Mouse (Mus musculus): ENCODE measurements around the gene Nr3c2. TPM values are rescaled to one million over a fixed set of nuclear protein-coding genes. Genes with fewer than 3 reads are reported as not detected.

Gene Nr3c2
- polyA plus RNA-seq, 1 experiment from 2014 or later, result 1.6 TPM

DNA sequence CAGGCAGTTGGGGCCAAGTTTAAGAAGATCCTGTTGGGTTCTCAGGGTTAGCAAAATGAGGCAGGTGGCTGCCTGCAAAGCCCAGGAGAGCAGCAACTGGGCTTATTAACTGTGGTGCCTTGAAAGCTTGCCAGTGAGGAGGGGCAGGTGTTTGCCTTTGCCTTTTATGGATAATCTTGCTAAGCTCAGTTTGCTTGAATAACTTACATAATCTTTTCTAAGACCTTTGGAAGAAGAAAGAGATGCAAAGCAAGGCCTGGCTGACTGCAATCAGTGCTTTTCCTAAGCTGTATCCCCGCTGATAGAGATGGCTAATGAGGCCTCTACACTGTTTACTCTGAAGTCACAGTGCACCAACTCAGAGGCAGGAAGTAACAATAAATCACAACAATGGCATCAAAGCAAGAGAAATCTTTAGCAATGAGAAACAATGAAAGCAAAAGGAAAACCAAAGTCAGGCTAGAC, 368.7 kb downstream of the Nr3c2 start:
- no peaks in the 10 kb centered on the region for H3K4me1 ChIP-seq (ENCODE audit: control insufficient read depth, insufficient read depth, low read length)
- DNase-seq (peak; percentile 13), ATAC-seq (ENCODE audit: low FRiP score, low TSS enrichment) (no peak)
- no peak overlapping the region for H3K27ac ChIP-seq (replicated peaks; ENCODE audit: low read depth, low read length)
- WGBS, result 32% methylated on average over 1 of the region's 1 CpGs
- H3K27me3 ChIP-seq (ENCODE audit: control insufficient read depth, insufficient read depth, low read length), result no peaks in the 10 kb centered on the region
- H3K9me3 ChIP-seq (ENCODE audit: control insufficient read depth, low read length), result no peaks in the 10 kb centered on the region
- H3K4me3 ChIP-seq (replicated peaks; ENCODE audit: low read depth, low read length), result no peak overlapping the region
- H3K4me2 ChIP-seq (ENCODE audit: low read length), result no peak overlapping the region
- H3K9ac ChIP-seq (replicated peaks; ENCODE audit: low read length), result no peak overlapping the region
- H3K36me3 ChIP-seq (ENCODE audit: control insufficient read depth, insufficient read depth, low read length), result no peaks in the 10 kb centered on the region

GRCm38 (mm10) chr8:77272136-77272535, 372.9 kb downstream of the Nr3c2 start:
- Histone ChIP-seq H3K36me3 (ENCODE audit: control insufficient read depth, insufficient read depth, low read length) (no peaks in the 10 kb centered on the region), H3K27ac (replicated peaks; ENCODE audit: low read depth, low read length) (no peak overlapping the region), H3K27me3 (ENCODE audit: control insufficient read depth, insufficient read depth, low read length) (no peaks in the 10 kb centered on the region), H3K9ac (replicated peaks; ENCODE audit: low read length) (no peak overlapping the region), H3K9me3 (ENCODE audit: control insufficient read depth, low read length) (no peaks in the 10 kb centered on the region), H3K4me3 (replicated peaks; ENCODE audit: low read depth, low read length) (no peak overlapping the region), H3K4me2 (ENCODE audit: low read length) (no peak overlapping the region), H3K4me1 (ENCODE audit: control insufficient read depth, insufficient read depth, low read length) (no peaks in the 10 kb centered on the region)
- DNase-seq (no peak), ATAC-seq (ENCODE audit: low FRiP score, low TSS enrichment) (no peak)
- 86% methylated on average over 6 of the region's 6 CpGs for WGBS

GRCm38 (mm10) chr8:77275571-77275970, 376.3 kb downstream of the Nr3c2 start:
- Histone ChIP-seq H3K27ac (replicated peaks; ENCODE audit: low read depth, low read length) (no peak overlapping the region), H3K36me3 (ENCODE audit: control insufficient read depth, insufficient read depth, low read length) (no peaks in the 10 kb centered on the region), H3K4me1 (ENCODE audit: control insufficient read depth, insufficient read depth, low read length) (no peaks in the 10 kb centered on the region), H3K9ac (replicated peaks; ENCODE audit: low read length) (no peak overlapping the region), H3K4me2 (ENCODE audit: low read length) (no peak overlapping the region), H3K4me3 (replicated peaks; ENCODE audit: low read depth, low read length) (no peak overlapping the region), H3K27me3 (ENCODE audit: control insufficient read depth, insufficient read depth, low read length) (no peaks in the 10 kb centered on the region), H3K9me3 (ENCODE audit: control insufficient read depth, low read length) (no peaks in the 10 kb centered on the region)
- DNase-seq (no peak), ATAC-seq (ENCODE audit: low FRiP score, low TSS enrichment) (no peak)
- 93% methylated on average over 5 of the region's 5 CpGs for WGBS

GRCm38 (mm10) chr8:77276827-77277226, 377.6 kb downstream of the Nr3c2 start:
- ATAC-seq (ENCODE audit: low FRiP score, low TSS enrichment), result no peak
- Histone ChIP-seq H3K9me3 (ENCODE audit: control insufficient read depth, low read length) (no peaks in the 10 kb centered on the region), H3K9ac (replicated peaks; ENCODE audit: low read length) (no peak overlapping the region), H3K27ac (replicated peaks; ENCODE audit: low read depth, low read length) (no peak overlapping the region), H3K4me2 (ENCODE audit: low read length) (no peak overlapping the region), H3K4me3 (replicated peaks; ENCODE audit: low read depth, low read length) (no peak overlapping the region), H3K36me3 (ENCODE audit: control insufficient read depth, insufficient read depth, low read length) (no peaks in the 10 kb centered on the region), H3K27me3 (ENCODE audit: control insufficient read depth, insufficient read depth, low read length) (no peaks in the 10 kb centered on the region), H3K4me1 (ENCODE audit: control insufficient read depth, insufficient read depth, low read length) (no peaks in the 10 kb centered on the region)
- no peak for DNase-seq
- WGBS, result 91% methylated on average over 10 of the region's 10 CpGs

DNA sequence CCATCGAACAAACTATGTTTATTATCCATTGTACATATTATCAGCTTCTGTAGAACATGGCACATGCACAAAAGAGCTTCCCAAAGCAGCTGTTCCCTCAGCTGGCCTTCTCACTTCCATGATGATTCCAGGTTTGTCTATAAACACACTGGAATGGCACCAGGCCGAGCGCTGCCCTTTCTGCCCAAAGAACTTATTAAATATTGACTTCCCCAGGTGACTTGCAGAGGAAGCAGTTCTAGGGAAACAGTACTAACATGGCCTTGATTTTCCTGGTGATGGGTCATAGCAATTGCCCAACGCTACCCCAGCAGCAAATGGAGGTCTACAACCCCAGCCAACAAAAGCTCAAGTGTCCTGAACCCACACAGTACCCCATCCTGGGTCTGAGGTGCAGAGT, 379.0 kb downstream of the Nr3c2 start:
- H3K4me2 ChIP-seq (ENCODE audit: low read length), result no peak overlapping the region
- H3K4me3 ChIP-seq (replicated peaks; ENCODE audit: low read depth, low read length), result no peak overlapping the region
- no peaks in the 10 kb centered on the region for H3K9me3 ChIP-seq (ENCODE audit: control insufficient read depth, low read length)
- 93% methylated on average over 4 of the region's 4 CpGs for WGBS
- DNase-seq (no peak), ATAC-seq (ENCODE audit: low FRiP score, low TSS enrichment) (no peak)
- no peaks in the 10 kb centered on the region for H3K4me1 ChIP-seq (ENCODE audit: control insufficient read depth, insufficient read depth, low read length)
- no peak overlapping the region for H3K27ac ChIP-seq (replicated peaks; ENCODE audit: low read depth, low read length)
- no peaks in the 10 kb centered on the region for H3K36me3 ChIP-seq (ENCODE audit: control insufficient read depth, insufficient read depth, low read length)
- no peak overlapping the region for H3K9ac ChIP-seq (replicated peaks; ENCODE audit: low read length)
- H3K27me3 ChIP-seq (ENCODE audit: control insufficient read depth, insufficient read depth, low read length), result no peaks in the 10 kb centered on the region

DNA sequence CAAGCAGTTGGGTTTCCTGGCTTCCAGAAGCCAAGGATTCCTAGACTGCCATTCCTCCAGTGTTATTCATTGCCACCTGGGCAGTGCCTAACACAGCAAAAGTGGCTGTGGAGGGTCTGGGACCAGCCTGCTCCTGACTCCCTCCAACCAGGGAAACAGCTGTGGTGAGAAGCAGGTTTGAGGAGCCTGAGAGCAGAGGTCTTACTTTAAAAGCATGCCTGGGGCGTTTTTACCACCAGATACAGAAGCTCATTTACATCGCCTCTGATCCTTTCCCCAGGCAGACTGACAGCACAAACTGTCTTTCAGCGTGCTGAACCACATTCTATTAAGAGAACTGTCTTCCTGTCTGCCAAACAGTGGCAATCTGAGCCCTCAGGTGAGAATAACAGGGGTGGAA, 380.7 kb downstream of the Nr3c2 start:
- WGBS, result 53% methylated on average over 3 of the region's 3 CpGs
- ATAC-seq (ENCODE audit: low FRiP score, low TSS enrichment), result peak; percentile 18; the same call in 1 of the 2 replicates
- Histone ChIP-seq H3K9me3 (ENCODE audit: control insufficient read depth, low read length) (no peaks in the 10 kb centered on the region), H3K36me3 (ENCODE audit: control insufficient read depth, insufficient read depth, low read length) (no peaks in the 10 kb centered on the region), H3K4me2 (ENCODE audit: low read length) (no peak overlapping the region), H3K4me1 (ENCODE audit: control insufficient read depth, insufficient read depth, low read length) (no peaks in the 10 kb centered on the region), H3K27me3 (ENCODE audit: control insufficient read depth, insufficient read depth, low read length) (no peaks in the 10 kb centered on the region), H3K4me3 (replicated peaks; ENCODE audit: low read depth, low read length) (no peak overlapping the region), H3K27ac (replicated peaks; ENCODE audit: low read depth, low read length) (no peak overlapping the region), H3K9ac (replicated peaks; ENCODE audit: low read length) (no peak overlapping the region)
- peak; percentile 58 for DNase-seq

DNA sequence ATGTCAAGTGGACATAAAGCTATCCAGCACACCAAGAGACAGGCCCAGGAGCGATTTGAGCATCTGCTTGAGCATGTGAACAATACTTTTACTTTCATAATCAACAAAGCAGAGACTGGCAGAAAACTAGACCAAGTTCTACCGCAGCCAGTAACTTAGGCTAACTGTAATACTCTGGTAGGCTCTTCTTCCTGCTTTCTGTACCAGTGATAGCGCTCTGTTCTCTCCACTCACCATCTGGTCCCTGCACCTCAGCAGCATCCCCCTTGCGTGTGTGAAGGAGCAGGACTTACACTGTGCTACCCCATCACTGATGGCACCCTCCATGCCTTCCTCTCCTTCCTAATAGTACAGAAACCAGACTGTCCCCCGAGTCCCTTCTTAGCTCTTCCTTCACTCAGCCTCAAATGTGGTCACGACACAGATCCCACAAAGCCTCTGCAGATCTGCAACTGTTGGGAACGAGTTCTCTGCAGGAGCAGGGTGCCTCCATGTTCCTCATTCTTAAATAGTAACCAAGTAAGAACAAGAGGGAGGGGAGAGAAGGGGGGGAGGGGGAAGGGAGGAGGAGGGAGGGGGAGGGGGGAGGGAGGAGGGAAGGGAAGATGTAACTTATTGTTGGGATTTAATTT, 383.5 kb downstream of the Nr3c2 start:
- no peaks in the 10 kb centered on the region for H3K27me3 ChIP-seq (ENCODE audit: control insufficient read depth, insufficient read depth, low read length)
- no peak overlapping the region for H3K4me2 ChIP-seq (ENCODE audit: low read length)
- no peaks in the 10 kb centered on the region for H3K9me3 ChIP-seq (ENCODE audit: control insufficient read depth, low read length)
- no peak overlapping the region for H3K27ac ChIP-seq (replicated peaks; ENCODE audit: low read depth, low read length)
- ATAC-seq (ENCODE audit: low FRiP score, low TSS enrichment) (0 out of 2 replicates have a peak, but pooled peaks have one; percentile 39), DNase-seq (no peak)
- 91% methylated on average over 7 of the region's 7 CpGs for WGBS
- H3K4me3 ChIP-seq (replicated peaks; ENCODE audit: low read depth, low read length), result no peak overlapping the region
- H3K4me1 ChIP-seq (ENCODE audit: control insufficient read depth, insufficient read depth, low read length), result no peaks in the 10 kb centered on the region
- no peaks in the 10 kb centered on the region for H3K36me3 ChIP-seq (ENCODE audit: control insufficient read depth, insufficient read depth, low read length)
- H3K9ac ChIP-seq (replicated peaks; ENCODE audit: low read length), result no peak overlapping the region

GRCm38 (mm10) chr8:77284473-77284872, 385.2 kb downstream of the Nr3c2 start:
- DNase-seq (no peak), ATAC-seq (ENCODE audit: low FRiP score, low TSS enrichment) (no peak)
- H3K9ac ChIP-seq (replicated peaks; ENCODE audit: low read length), result no peak overlapping the region
- no peak overlapping the region for H3K4me2 ChIP-seq (ENCODE audit: low read length)
- H3K27ac ChIP-seq (replicated peaks; ENCODE audit: low read depth, low read length), result no peak overlapping the region
- 75% methylated on average over 3 of the region's 3 CpGs for WGBS
- no peaks in the 10 kb centered on the region for H3K9me3 ChIP-seq (ENCODE audit: control insufficient read depth, low read length)
- no peaks in the 10 kb centered on the region for H3K4me1 ChIP-seq (ENCODE audit: control insufficient read depth, insufficient read depth, low read length)
- no peak overlapping the region for H3K4me3 ChIP-seq (replicated peaks; ENCODE audit: low read depth, low read length)
- no peaks in the 10 kb centered on the region for H3K36me3 ChIP-seq (ENCODE audit: control insufficient read depth, insufficient read depth, low read length)
- no peaks in the 10 kb centered on the region for H3K27me3 ChIP-seq (ENCODE audit: control insufficient read depth, insufficient read depth, low read length)

- no peaks in the 10 kb centered on the region for H3K4me1 ChIP-seq (ENCODE audit: control insufficient read depth, insufficient read depth, low read length)
- H3K9me3 ChIP-seq (ENCODE audit: control insufficient read depth, low read length), result no peaks in the 10 kb centered on the region
- H3K9ac ChIP-seq (replicated peaks; ENCODE audit: low read length), result no peak overlapping the region
- H3K27me3 ChIP-seq (ENCODE audit: control insufficient read depth, insufficient read depth, low read length), result no peaks in the 10 kb centered on the region
- no peak overlapping the region for H3K4me3 ChIP-seq (replicated peaks; ENCODE audit: low read depth, low read length)
- ATAC-seq (ENCODE audit: low FRiP score, low TSS enrichment) (no peak), DNase-seq (no peak)
- no peaks in the 10 kb centered on the region for H3K36me3 ChIP-seq (ENCODE audit: control insufficient read depth, insufficient read depth, low read length)
- H3K4me2 ChIP-seq (ENCODE audit: low read length), result no peak overlapping the region
- WGBS, result 87% methylated on average over 3 of the region's 3 CpGs
- no peak overlapping the region for H3K27ac ChIP-seq (replicated peaks; ENCODE audit: low read depth, low read length)
Observed at GRCm38 (mm10) chr8:77288065-77288464, 388.8 kb downstream of the Nr3c2 start.

Data from midbrain, embryonic 14.5 days (tissue).